Mouse (Mus musculus) spleen, adult 12 weeks (tissue): ENCODE results near the gene Oaz3.

ENCODE experiments used
- DNase-seq: peaks from one replicate; pipeline ENCODE4 v3.0.0; 2022; ENCODE audit warnings: low spot score

The Oaz3 gene

GRCm38 (mm10) chr3:94443597-94443964 lies at the start of gene Oaz3:
Gene Oaz3 (minus strand): TSS chr3:94443915.
- no peak for DNase-seq

DNA sequence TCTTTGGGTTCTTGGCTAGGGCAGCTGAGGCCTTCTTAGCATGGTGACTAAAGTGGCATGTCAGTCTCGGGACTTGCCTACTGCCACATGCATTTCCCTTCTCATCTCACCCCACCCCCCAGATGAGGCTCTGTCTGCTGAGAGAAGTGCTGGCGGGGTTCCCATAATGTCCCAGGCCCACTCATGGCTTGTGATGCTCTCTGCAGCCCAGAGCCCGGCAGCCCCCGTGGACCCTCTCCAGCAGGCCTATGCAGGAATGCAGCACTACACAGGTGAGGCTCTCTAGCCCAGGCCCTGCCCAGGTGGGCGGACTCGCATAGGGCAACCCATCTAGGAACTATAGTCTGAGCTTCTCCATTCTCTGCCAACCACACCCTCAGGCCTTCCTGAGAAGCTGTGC lies 43.9 kb upstream of the Oaz3 start:
- DNase-seq: no peak

DNA sequence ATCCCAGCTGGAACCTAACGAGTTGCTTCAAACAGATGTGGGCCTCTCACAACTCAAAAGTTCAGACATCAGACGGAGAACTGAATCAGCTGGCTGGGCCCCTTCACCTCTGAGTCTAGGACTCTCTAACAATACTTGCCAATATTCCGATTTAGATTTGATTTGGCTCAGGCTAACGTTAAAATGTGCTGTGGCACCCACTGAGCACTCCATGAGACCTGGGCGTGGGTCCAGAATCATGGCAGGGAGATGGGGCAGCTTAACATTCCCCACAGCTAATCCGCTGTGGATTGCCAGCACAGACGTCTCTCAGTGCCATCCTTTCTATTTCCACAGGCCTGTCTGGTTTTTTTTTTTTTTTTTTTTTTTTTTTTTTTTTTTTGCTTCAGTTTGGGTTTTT lies 42.2 kb upstream of the Oaz3 start:
- DNase-seq: no peak

DNA sequence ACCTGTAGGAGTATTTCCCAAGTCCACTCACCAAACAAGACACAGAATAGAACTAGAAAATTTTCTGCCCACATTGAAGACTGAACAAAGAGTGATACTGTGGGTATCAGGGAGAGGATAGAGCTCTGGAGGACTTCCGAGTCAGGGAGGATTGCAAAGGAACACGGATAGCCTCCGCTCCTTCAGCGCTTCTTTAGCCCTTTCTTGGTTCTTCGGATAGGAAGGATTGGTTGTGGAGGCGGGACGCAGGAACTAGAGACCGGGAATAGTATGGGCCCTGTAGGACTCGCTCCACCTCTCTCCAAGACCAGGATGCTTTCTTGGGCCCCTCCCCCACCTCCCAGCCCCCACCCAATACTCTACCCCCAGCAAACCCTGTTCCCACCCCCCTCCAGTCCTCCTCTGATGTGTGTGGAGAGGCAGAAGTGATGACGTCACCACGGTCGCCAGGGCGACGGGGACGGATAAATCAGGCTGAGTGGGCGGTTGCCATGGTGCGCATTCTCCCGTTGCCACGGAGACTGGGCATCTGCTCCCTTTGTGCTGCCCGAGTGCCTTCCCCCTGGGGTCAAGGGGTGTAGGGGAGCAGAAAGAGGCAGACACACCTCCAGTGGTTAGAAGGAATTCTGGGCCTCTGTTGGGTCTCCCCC lies 40.2 kb upstream of the Oaz3 start:
- no peak for DNase-seq

DNA sequence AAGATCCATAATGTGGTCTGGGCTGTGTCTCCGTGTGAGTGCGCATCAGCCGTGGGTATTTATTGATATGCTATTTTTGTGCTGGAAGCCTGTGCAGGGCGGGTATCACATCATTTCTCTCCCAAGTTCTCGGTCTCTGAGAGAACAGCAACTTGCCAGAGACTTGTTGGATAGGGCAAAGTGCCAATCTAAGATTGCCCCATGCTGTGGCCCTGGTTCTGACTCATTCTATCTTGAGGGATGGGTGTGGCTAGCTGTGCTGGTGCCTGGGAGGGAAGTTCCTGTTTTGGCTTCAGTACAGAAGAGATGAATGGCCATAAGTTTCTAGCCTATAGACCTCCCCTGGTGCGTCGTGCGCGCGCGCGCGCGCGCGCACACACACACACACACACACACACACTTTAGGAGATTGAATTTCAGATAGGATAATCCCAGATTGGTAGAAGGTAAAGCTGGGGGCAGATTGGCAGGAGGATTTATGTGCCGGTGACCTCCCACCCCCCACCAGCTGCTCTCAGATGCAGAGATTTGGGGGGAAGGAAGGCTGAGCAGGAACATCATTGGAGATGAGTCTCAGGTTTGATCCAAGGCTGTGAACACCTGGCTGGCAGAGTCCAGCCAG lies 39.2 kb upstream of the Oaz3 start:
- no peak for DNase-seq

- no peak for DNase-seq
Measured at GRCm38 (mm10) chr3:94481429-94481828, 37.7 kb upstream of the Oaz3 start.

GRCm38 (mm10) chr3:94480291-94480884 lies 36.7 kb upstream of the Oaz3 start, which contains the start of gene Riiad1:
Gene Riiad1 (minus strand): TSS chr3:94480341.
- no peak for DNase-seq

- DNase-seq: no peak
Measured at GRCm38 (mm10) chr3:94479564-94479963, 35.8 kb upstream of the Oaz3 start.

GRCm38 (mm10) chr3:94478591-94479169 lies 35.0 kb upstream of the Oaz3 start:
- DNase-seq: no peak

- DNase-seq: no peak
Measured at GRCm38 (mm10) chr3:94477981-94478422, 34.3 kb upstream of the Oaz3 start, which contains the start of gene Celf3. Gene Celf3 (plus strand): TSS chr3:94478295.

GRCm38 (mm10) chr3:94477444-94477843 lies 33.7 kb upstream of the Oaz3 start:
- no peak for DNase-seq

GRCm38 (mm10) chr3:94476301-94477035 lies 32.8 kb upstream of the Oaz3 start:
- no peak for DNase-seq

DNA sequence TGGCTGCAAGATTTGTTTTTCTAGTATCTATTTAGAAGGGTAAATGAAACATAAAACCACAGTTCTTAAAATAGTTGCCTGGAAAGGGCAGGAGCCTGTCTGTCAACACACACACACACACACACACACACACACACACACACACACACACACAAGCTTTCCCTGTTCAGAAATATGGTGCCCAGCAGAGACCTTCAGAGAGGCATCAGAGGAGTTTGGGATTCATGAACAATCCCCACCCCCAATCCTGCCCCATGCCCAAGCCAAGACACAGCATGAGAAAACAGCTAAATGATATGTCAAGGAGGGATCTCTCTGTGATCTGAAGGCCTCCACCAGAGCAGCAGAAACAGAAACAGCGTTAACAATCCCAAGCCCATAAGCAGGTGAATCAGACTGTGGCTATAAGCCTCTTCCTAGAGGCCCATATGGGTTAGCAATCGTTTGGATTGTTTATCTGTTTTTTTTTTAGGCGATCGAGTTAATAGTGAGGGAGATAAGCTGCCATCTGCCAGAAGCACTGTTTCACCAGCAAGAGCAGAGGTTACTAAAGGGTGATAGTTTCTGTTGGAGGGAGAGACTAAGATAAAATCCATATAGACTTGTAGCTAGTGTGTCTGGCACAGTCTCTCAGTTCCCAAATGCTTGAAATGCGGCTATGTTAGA lies 30.0 kb upstream of the Oaz3 start:
- DNase-seq: no peak

DNA sequence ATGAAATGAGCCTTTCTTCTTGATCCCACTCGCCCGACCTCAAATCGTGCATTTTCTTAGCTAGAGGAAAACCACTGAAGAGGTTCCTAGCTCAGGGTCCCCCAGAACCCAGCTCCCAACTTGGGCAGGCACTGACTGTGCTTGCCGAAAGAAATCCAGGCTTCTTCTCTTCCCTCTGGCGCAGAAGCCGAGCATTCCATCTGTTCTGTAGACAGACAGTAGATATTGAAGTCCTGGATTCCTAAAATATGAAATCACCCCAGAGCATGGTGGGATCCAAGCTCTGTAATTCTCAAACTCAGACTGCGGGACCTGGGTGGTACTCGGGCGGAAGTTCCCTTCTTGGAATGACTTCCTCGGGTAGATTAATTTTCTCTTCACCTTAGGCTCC lies 29.4 kb upstream of the Oaz3 start:
- DNase-seq: no peak

GRCm38 (mm10) chr3:94472447-94473114 lies 28.9 kb upstream of the Oaz3 start:
- no peak for DNase-seq

DNA sequence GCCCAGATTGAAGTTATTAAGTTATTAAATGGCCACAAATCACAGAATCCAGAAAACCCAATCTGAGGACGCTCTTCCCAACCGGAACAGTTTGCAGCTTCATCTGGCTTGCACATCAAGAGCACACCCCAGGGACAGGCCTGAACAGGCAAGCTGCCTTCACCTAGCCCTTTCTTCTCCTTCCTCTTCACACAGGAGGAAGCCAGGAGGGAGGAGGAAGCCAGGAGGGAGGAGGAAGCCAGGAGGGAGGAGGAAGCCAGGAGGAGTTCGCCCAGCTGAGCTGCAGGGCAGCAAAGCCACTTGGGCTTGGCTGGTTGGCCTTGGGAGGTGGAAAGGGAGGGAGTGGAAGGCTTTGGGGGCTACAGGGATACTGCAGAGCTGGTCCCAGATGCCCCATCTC lies 25.2 kb upstream of the Oaz3 start:
- DNase-seq: no peak

DNA sequence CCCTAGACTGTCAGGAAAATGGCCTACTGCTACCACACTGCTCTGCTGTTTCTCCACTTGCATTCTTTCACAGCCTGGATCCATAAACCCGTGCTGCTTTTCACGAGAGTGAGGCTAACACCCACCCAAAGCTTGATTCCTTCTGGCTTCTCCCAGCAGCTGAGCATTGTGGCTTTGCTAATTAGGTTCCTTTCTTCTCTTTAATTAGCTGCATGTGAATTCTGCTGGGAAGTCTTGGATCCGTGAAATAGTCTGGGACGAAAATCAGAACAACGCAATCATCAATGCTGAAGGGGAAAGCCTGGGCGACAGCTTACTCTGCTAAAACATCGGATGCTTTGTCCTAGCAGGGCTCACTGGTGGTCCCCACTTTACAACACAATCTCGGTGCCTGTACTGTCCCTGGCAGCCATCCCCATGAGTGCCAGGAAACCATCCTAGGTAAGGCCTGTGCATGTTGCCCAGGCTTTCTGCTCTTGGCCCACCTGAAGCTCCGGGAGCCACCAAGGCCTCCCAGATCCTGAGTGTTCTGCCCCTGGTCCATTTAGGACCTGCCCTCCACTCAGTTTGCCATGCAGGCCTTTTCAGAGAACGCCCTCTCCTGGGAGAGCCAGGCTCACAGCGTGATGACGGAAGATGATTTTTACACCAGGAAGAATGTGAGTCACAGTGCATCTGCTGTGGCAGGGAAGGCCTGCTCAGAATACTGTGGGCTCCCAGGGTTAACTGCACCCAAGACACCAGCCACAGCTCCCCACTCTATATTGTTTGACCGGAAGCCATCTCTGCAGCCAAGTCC lies 22.1 kb upstream of the Oaz3 start:
- no peak for DNase-seq

GRCm38 (mm10) chr3:94463926-94464578 lies 20.3 kb upstream of the Oaz3 start:
- DNase-seq: no peak

GRCm38 (mm10) chr3:94459834-94460233 lies 16.1 kb upstream of the Oaz3 start:
- DNase-seq: no peak

- no peak for DNase-seq
Measured at GRCm38 (mm10) chr3:94457055-94457454, 13.3 kb upstream of the Oaz3 start.
